Mouse (Mus musculus) heart, embryonic 11.5 days (tissue): ENCODE data around the gene Ciart. TPM values are rescaled to one million over a fixed set of nuclear protein-coding genes. Genes with fewer than 3 reads are reported as not detected.
A peak's percentile ranks its signal among the peaks of the same experiment; 100 is the strongest.
"Not testable (repeated sequence)": the region's sequence is repeated elsewhere in the genome, so short reads cannot be mapped to it uniquely, and the experiment has no call there.

Source experiments
- ATAC-seq: fragments of 200-750 bp; cut with Nextera tagmentation; replicated peaks from 2 replicates; pipeline ENCODE4 v1.8.0; 2017; ENCODE audit warnings: moderate library complexity; ENCODE audit not compliant: insufficient number of reproducible peaks, low FRiP score, low TSS enrichment
- H3K27ac ChIP-seq: fragments of 300-500 bp; sonication (generic); 2 replicates; pipeline ENCODE4 v1.5.1; 2014; ENCODE audit warnings: mild to moderate bottlenecking, low read depth, low read length
- H3K27me3 ChIP-seq: fragments of 300-500 bp; sonication (generic); 2 replicates; pipeline ENCODE4 v1.6.1; 2014; ENCODE audit warnings: mild to moderate bottlenecking, low read length, mixed read lengths; ENCODE audit not compliant: control insufficient read depth, insufficient read depth
- H3K36me3 ChIP-seq: fragments of 300-500 bp; sonication (generic); 2 replicates; pipeline ENCODE4 v1.6.1; 2014; ENCODE audit warnings: mild to moderate bottlenecking, low read length, moderate library complexity, mixed read lengths; ENCODE audit not compliant: control insufficient read depth, insufficient read depth
- H3K4me1 ChIP-seq: fragments of 300-500 bp; sonication (generic); 2 replicates; pipeline ENCODE4 v1.6.1; 2014; ENCODE audit warnings: low read length; ENCODE audit not compliant: control insufficient read depth, insufficient read depth
- H3K4me2 ChIP-seq: fragments of 300-500 bp; sonication (generic); 2 replicates; pipeline ENCODE4 v1.6.1; 2014; ENCODE audit warnings: mild to moderate bottlenecking, moderate library complexity
- H3K4me3 ChIP-seq: fragments of 300-500 bp; sonication (generic); 2 replicates; pipeline ENCODE4 v1.5.1; 2014; ENCODE audit warnings: low read depth, low read length
- H3K9ac ChIP-seq: fragments of 300-500 bp; sonication (generic); 2 replicates; pipeline ENCODE4 v1.6.1; 2014; ENCODE audit warnings: mild to moderate bottlenecking, low read depth, low read length, moderate library complexity
- H3K9me3 ChIP-seq: fragments of 300-500 bp; sonication (generic); replicated peaks from 2 replicates; pipeline ENCODE4 v1.6.1; 2016; ENCODE audit warnings: low read length; ENCODE audit not compliant: control insufficient read depth
- WGBS: fragments of 180-500 bp; shearing (Covaris S2); extraction: QIAGEN DNeasy Blood & Tissue Kit; methylation state at CpG from one replicate; pipeline ENCODE4 v1.1.7; 2014; ENCODE audit not compliant: insufficient replicate concordance; 5-methylcytosine and 5-hydroxymethylcytosine counted together
- polyA plus RNA-seq: library from polyadenylated mRNA; unstranded; fragments of >200 nt; fragmentation: Nextera tagmentation; extraction: Ambion mirVana; gene quantifications from 2 replicates; pipeline ENCODE4 v1.2.1, GENCODE M21; 2014

The Ciart gene
- polyA plus RNA-seq, 1 experiment from 2014 or later, result 7.1 TPM

DNA sequence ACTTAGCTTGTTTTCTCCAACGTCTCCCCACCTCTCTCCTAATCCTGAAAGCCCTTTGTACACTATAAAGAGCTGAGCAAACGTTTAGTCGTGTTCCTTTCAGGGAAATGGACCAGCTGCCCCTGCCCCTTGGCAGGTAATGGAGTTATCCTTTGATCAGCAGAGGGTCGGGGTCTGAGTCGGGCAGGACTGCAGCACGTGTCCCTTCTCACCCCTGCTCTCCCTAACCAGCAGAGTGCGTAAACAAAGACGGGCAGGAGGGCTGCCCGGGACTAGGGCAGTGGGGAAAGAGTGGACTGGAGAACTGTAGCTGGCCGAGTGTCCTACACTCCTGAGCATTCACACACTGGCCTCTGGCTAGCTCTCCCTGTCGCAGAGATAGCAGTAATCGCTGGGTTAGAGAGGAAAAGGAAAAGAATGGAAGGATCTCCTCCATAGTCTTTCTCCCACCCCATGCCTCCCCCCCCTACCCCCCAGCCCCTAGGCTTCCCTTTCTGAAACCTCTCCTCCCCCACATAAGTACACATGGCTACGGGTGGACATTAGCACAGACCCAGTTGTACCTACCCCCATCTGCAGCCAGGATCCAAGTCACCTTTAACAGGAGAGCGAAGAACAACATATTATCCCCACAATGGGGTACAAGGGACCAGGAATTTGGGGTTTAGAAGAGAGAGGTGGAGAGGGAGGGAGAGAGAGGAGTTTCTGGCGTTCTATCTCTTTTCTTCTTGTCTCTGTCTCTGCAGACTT lies 21.9 kb upstream of the Ciart start:
- no peaks in the 10 kb centered on the region for H3K36me3 ChIP-seq
- peak overlapping the region; percentile 90 for H3K4me2 ChIP-seq
- H3K9ac ChIP-seq, result peak overlapping the region; percentile 72
- H3K27me3 ChIP-seq, result no peaks in the 10 kb centered on the region
- no peak for ATAC-seq
- peak overlapping the region; percentile 69 for H3K27ac ChIP-seq
- H3K4me3 ChIP-seq, result peak overlapping the region; percentile 48
- no peaks in the 10 kb centered on the region for H3K9me3 ChIP-seq
- WGBS, result 2% methylated on average over 15 of the region's 15 CpGs
- peaks cover 35% of the 10 kb centered on the region for H3K4me1 ChIP-seq

DNA sequence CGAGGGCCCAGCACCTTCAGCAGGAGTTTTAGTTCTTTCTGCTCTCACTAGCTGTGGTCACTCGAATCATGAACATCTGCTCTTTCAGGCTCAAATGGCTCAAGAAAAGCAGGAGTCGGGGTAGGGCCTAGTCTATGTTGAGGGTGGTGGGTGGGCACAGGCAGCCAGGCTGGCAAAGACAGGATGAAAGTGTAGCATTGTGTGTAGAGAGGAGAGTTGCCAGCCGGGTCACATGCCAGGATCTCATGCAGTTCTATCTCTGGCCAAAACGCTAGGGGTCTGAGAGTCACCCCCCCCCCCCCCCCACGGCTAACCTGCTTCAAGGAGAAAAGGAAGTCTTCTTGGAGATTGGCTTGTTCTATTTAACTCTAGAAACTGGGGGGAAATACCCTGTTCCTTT lies 20.6 kb upstream of the Ciart start:
- Histone ChIP-seq H3K27ac (0 out of 2 replicates have a peak overlapping the region, but pooled peaks have one; percentile 41), H3K9ac (peak overlapping the region; percentile 39), H3K4me1 (peaks cover 35% of the 10 kb centered on the region), H3K9me3 (no peaks in the 10 kb centered on the region), H3K36me3 (no peaks in the 10 kb centered on the region), H3K4me3 (no peak overlapping the region; the same call in 1 of the 2 replicates), H3K27me3 (no peaks in the 10 kb centered on the region), H3K4me2 (peak overlapping the region; percentile 90)
- 37% methylated on average over 6 of the region's 6 CpGs for WGBS
- ATAC-seq, result no peak

DNA sequence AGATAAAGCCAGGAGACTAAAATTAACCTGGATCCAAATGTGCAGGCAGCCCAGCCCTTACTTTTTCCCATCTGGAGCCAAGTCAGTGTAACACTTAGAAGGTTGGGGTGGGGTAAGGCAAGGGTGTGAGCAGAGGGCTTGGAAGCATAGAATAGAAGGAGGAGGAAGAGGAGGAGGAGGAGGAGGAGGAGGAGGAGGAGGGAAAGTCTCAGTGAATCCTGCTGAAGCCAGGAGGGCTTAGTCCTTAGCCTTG lies 20.2 kb upstream of the Ciart start:
- Histone ChIP-seq H3K27me3 (no peaks in the 10 kb centered on the region), H3K27ac (0 out of 2 replicates have a peak overlapping the region, but pooled peaks have one; percentile 41), H3K4me2 (peak overlapping the region; percentile 90), H3K4me1 (peaks cover 35% of the 10 kb centered on the region), H3K4me3 (0 out of 2 replicates have a peak overlapping the region, but pooled peaks have one; percentile 2), H3K9me3 (no peaks in the 10 kb centered on the region), H3K9ac (peak overlapping the region; percentile 39), H3K36me3 (no peaks in the 10 kb centered on the region)
- ATAC-seq, result no peak

DNA sequence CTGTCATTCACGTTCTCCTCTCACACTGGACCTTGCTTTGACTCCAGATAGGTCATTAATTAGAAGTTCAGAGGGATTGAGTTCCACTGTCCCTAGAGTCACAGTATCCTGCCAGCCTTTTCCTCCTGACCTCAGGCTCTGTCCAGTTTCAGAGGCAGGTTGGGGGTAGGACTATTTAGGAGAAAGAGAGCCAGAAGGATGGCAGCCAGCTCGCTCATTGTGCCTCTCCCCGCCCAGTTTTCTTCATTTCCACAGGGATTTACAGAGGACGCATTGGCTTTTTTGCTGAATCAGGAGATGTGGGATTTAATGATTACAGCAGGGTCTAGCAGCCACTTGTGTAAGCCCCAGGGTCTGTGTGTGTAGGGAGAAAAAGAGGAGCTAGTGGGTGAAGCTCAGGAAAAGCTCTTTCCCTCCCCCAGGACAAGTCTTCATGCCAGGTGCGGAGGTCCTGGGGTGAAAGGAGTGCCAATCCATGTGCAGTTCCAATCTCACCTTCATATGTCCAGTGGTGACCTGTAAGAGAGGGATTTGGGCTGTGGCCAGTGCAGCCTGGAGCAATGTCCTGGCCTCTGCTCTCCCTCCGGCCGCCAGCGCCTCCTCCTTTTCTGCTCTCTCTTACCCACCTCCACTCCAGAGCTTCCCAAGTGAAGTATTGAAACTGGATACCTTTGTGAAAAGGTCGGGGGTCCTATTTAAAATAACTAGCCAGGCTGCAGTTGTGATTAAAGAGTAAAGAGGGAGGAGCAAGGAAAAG lies 19.7 kb upstream of the Ciart start:
- Histone ChIP-seq H3K9ac (peak overlapping the region; percentile 39; the same call in 1 of the 2 replicates), H3K27ac (0 out of 2 replicates have a peak overlapping the region, but pooled peaks have one; percentile 41), H3K4me3 (no peak overlapping the region), H3K27me3 (no peaks in the 10 kb centered on the region), H3K36me3 (no peaks in the 10 kb centered on the region), H3K9me3 (no peaks in the 10 kb centered on the region), H3K4me2 (peak overlapping the region; percentile 90), H3K4me1 (peaks cover 35% of the 10 kb centered on the region)
- WGBS, result 63% methylated on average over 9 of the region's 9 CpGs
- ATAC-seq, result no peak

DNA sequence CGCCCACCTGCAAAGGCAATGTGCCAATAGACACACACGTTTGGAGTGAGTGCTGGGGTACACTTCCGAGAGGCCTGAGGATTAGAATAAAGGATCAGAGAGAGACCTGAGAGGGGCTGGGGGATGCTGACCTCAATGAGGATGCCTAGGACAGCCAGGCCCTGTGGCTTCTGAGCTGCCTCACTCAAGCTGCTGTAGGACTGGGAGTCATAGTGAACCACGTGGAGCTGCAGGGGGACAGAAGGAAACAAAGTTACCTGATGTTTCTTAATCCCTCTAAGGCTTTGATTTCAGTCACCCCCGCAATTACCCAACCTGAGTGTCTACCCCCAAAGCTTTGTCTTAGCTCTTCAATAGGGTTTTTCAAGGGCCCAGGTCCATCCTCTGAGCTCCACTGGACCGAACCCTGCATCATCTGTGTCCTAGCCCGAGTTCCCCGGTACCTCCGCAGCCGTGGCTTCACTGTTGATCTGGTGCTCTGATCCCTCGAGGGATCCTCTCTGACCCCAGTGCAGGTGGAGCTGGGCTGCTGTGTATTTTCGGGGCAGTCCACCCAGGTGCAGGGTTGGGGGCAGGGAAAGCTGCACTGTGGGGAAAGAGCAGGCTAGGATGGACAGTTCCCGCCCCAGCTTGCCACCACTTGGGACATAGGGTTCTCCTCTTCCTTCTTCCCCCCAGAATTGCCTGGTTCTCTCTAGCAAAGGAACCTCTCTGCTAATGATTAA lies 17.9 kb upstream of the Ciart start:
- no peak for ATAC-seq
- H3K9ac ChIP-seq, result no peak overlapping the region

DNA sequence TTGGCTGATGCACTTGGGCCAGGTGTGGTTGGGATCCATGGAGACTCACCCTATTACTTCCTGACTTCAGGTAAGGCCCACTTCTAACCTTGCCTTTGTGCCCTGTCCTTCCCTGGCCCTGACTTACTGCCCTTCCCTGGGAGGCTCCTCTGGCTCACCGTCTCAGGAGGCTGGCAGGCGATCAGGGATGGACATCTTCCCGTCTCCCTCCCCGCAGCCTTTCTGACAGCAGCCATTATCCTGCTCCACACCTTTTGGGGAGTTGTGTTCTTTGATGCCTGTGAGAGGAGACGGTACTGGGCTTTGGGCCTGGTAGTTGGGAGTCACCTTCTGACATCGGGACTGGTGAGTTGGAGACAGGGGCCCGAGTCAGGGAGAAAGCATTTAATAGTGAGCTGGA lies 13.4 kb upstream of the Ciart start:
- not testable (repeated sequence) for H3K9ac ChIP-seq, H3K27ac ChIP-seq, H3K4me2 ChIP-seq, ATAC-seq, H3K9me3 ChIP-seq, H3K27me3 ChIP-seq, H3K36me3 ChIP-seq, H3K4me3 ChIP-seq
- 83% methylated on average over 7 of the region's 7 CpGs for WGBS
- peaks cover 14% of the 10 kb centered on the region for H3K4me1 ChIP-seq

More for the DNA sequence above, 17.9 kb upstream of the Ciart start:
- peaks cover 26% of the 10 kb centered on the region for H3K4me1 ChIP-seq
- no peaks in the 10 kb centered on the region for H3K27me3 ChIP-seq
- H3K27ac ChIP-seq, result no peak overlapping the region
- 81% methylated on average over 13 of the region's 13 CpGs for WGBS
- H3K36me3 ChIP-seq, result no peaks in the 10 kb centered on the region
- no peak overlapping the region for H3K4me3 ChIP-seq
- no peaks in the 10 kb centered on the region for H3K9me3 ChIP-seq
- H3K4me2 ChIP-seq, result no peak overlapping the region

DNA sequence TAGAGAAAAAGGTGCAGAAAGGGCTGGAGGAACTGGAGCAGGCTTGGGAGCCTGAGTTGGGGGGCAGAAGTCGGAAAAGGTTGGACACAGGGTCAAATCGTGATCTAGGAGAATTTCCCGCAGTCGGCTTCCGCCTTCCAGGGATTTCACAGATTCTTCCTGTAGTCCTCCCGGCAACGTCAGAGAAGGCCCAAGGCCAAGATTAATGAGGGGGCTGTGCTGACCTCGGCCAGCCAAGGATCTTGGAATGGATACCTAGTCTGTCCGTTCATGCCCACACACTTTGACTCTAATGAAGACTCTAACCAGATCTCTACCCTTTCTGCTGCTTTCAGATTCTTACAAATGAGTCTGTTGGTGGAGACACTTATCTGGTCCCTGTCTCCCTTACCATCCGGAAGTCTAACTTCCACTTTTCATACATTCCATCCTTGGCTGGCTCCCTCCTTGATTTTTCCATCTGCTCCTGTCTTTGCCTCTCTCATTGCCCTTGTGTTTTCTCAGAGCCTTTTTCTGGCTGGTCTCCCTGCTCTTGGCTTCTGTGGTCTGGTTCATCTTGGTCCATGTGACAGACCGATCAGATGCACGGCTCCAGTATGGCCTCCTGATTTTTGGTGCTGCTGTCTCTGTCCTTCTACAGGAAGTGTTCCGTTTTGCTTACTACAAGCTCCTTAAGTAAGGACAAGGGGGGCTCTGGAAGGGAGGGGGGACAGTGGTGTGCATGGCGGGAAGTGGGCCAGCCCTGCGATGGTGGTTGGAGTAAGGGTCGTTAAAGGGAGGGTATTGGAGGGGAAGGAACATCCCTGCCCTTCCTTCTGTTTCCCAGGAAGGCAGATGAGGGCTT lies 12.5 kb upstream of the Ciart start:
- Histone ChIP-seq H3K4me1 (peaks cover 14% of the 10 kb centered on the region), H3K27me3 (no peaks in the 10 kb centered on the region), H3K9me3 (no peaks in the 10 kb centered on the region), H3K36me3 (no peaks in the 10 kb centered on the region), H3K27ac (peak overlapping the region; percentile 86), H3K4me2 (peak overlapping the region; percentile 81), H3K4me3 (peak overlapping the region; percentile 55), H3K9ac (peak overlapping the region; percentile 79)
- ATAC-seq, result no peak
- WGBS, result 10% methylated on average over 16 of the region's 16 CpGs
